Mouse (Mus musculus) stomach, embryonic 14.5 days (tissue): ENCODE measurements around the gene Mlxip. TPM values are rescaled to one million over a fixed set of nuclear protein-coding genes. Genes with fewer than 3 reads are reported as not detected.

Experiments used
- ATAC-seq: fragments of 200-750 bp; cut with Nextera tagmentation; 2 replicates; pipeline ENCODE4 v1.8.0; 2017; ENCODE audit warnings: low read depth, moderate TSS enrichment; ENCODE audit not compliant: insufficient number of reproducible peaks, insufficient read depth, low FRiP score
- H3K27ac ChIP-seq: fragments of 300-500 bp; sonication (generic); 2 replicates; pipeline ENCODE4 v1.5.1; 2014; ENCODE audit warnings: mild to moderate bottlenecking, low read length, moderate library complexity, mixed read lengths
- H3K27me3 ChIP-seq: fragments of 300-500 bp; sonication (generic); 2 replicates; pipeline ENCODE4 v1.6.1; 2014; ENCODE audit warnings: low read length, control low read depth, mixed read lengths; ENCODE audit not compliant: control insufficient read depth, insufficient read depth
- H3K36me3 ChIP-seq: fragments of 300-500 bp; sonication (generic); 2 replicates; pipeline ENCODE4 v1.6.1; 2014; ENCODE audit warnings: mild to moderate bottlenecking, control low read depth, low read length, moderate library complexity, mixed read lengths; ENCODE audit not compliant: control insufficient read depth, insufficient read depth
- H3K4me1 ChIP-seq: fragments of 300-500 bp; sonication (generic); 2 replicates; pipeline ENCODE4 v1.6.1; 2014; ENCODE audit warnings: low read length, control low read depth, mixed read lengths; ENCODE audit not compliant: control insufficient read depth, insufficient read depth
- H3K4me2 ChIP-seq: fragments of 300-500 bp; sonication (generic); replicated peaks from 2 replicates; pipeline ENCODE4 v1.6.1; 2014; ENCODE audit warnings: low read depth, low read length, control low read depth
- H3K4me3 ChIP-seq: fragments of 300-500 bp; sonication (generic); 2 replicates; pipeline ENCODE4 v1.5.1; 2014; ENCODE audit warnings: low read depth, low read length, control low read depth
- H3K9ac ChIP-seq: fragments of 300-500 bp; sonication (generic); replicated peaks from 2 replicates; pipeline ENCODE4 v1.6.1; 2014; ENCODE audit warnings: low read depth, mild to moderate bottlenecking, control low read depth, low read length, moderate library complexity, mixed read lengths
- H3K9me3 ChIP-seq: fragments of 300-500 bp; sonication (generic); 2 replicates; pipeline ENCODE4 v1.6.1; 2016; ENCODE audit warnings: low read depth, low read length, control low read depth; ENCODE audit not compliant: control insufficient read depth
- WGBS: fragments of 180-500 bp; shearing (Covaris S2); extraction: QIAGEN DNeasy Blood & Tissue Kit; methylation state at CpG from one replicate; pipeline ENCODE4 v1.1.7; 2014; 5-methylcytosine and 5-hydroxymethylcytosine counted together
- polyA plus RNA-seq: library from polyadenylated mRNA; unstranded; fragments of >200 nt; fragmentation: Nextera tagmentation; extraction: Ambion mirVana; gene quantifications from 2 replicates; pipeline ENCODE4 v1.2.1, GENCODE M21; 2014

Mlxip gene
- polyA plus RNA-seq = 26.5 and 27.6 TPM in 2 replicates

DNA sequence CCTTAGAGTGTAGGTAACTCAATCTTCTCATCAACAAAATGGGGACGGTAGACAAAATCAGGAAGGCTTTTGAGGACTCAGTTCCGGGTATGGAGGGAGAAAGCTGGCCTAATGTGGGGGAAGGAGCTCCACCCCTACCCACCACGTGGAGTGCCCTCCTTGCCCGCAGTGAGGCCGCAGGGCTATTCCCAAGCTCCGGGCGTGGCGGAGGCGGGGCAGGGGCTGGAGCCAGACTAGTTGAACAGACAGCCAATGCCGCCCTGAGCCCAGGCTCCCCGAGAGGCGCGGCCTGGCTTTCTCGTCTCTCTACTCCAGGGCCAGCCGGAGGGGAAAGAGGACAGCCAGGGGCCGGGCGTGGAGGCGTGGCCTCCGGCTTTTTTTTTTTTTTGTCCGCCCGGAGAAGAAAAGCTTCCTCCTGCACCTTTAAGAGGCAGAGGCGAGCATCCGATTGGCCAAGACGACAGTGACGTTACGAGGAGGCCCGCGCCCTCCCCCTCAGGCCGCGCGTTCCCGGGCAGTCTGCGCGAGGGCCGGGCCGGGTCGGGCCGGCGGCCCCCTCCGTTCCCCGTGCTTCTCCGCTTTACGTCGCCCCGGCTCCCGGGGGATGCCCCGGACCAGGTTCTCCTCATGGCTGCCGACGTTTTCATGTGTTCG, at the start of gene Mlxip:
Gene Mlxip, plus strand, starts transcription at position 496 of the 654 bp plus-strand sequence.
- ATAC-seq = peak; percentile 98
- under 1% methylated on average over 49 of the region's 50 CpGs for WGBS
- H3K4me1 ChIP-seq = peaks cover 33% of the 10 kb centered on the region

DNA sequence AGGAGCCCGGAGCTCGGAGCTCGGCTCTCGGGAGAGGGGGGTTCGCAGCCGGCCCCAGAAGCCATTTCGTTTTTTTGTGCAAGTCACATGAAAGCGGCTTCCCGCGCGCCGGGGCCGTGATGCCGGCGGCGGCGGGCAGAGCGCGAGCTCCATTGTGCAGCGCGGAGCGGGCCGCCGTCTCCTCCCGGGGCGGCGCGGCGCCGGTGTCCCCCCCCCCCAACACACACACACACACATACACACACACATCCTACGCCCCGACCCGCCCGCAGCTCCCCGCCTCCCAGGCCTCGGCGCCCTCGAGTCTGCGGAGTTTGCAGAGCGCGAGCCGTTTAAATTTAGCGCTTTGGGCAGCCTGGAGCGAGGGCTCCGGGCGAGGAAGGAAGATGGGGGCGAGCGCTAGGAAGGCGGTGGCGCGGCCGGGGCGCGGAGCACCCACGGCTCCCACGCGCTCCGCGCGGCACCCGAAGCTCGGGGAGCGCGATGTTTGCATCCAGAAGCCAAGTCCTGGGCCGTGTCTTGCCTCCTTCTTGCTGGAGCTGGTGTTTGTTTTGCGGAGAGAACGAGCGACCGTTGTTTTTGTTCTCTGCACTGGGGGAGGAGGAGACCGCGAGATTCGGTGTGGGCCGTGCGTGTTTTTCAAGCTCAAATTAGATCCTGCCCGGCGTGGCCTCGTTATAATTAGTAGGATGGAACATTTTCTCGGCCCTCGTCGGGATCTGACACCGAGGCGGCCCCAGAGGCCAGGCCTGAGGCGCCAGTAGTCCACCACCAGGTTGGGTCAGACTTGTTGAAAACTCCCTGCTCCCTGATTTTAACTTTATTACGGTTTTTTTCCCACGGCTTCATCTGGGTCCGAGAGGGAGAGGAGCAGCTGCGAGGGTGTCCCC, 49.4 kb upstream of the Mlxip start:
- peak overlapping the region; percentile 94 for H3K9ac ChIP-seq
- peak overlapping the region; percentile 95 for H3K4me2 ChIP-seq
- no peaks in the 10 kb centered on the region for H3K9me3 ChIP-seq
- peak overlapping the region; percentile 82 for H3K4me3 ChIP-seq
- 0 out of 2 replicates have a peak, but pooled peaks cover 5% of the 10 kb centered on the region for H3K36me3 ChIP-seq
- under 1% methylated on average over 69 of the region's 87 CpGs for WGBS
- no peaks in the 10 kb centered on the region for H3K27me3 ChIP-seq
- peaks cover 20% of the 10 kb centered on the region; the same call in 1 of the 2 replicates for H3K4me1 ChIP-seq
- peak; percentile 5; the same call in 1 of the 2 replicates for ATAC-seq
- peak overlapping the region; percentile 98 for H3K27ac ChIP-seq

More for the DNA sequence above, at the start of gene Mlxip:
- peak within 1 kb of the TSS; percentile 81 for H3K4me2 ChIP-seq
- H3K9ac ChIP-seq = peak within 1 kb of the TSS; percentile 88
- no peaks in the 10 kb centered on the region for H3K36me3 ChIP-seq
- peak within 1 kb of the TSS; percentile 95 for H3K4me3 ChIP-seq
- H3K27ac ChIP-seq = peak within 1 kb of the TSS; percentile 85
- no peaks in the 10 kb centered on the region for H3K9me3 ChIP-seq
- H3K27me3 ChIP-seq = no peaks in the 10 kb centered on the region

DNA sequence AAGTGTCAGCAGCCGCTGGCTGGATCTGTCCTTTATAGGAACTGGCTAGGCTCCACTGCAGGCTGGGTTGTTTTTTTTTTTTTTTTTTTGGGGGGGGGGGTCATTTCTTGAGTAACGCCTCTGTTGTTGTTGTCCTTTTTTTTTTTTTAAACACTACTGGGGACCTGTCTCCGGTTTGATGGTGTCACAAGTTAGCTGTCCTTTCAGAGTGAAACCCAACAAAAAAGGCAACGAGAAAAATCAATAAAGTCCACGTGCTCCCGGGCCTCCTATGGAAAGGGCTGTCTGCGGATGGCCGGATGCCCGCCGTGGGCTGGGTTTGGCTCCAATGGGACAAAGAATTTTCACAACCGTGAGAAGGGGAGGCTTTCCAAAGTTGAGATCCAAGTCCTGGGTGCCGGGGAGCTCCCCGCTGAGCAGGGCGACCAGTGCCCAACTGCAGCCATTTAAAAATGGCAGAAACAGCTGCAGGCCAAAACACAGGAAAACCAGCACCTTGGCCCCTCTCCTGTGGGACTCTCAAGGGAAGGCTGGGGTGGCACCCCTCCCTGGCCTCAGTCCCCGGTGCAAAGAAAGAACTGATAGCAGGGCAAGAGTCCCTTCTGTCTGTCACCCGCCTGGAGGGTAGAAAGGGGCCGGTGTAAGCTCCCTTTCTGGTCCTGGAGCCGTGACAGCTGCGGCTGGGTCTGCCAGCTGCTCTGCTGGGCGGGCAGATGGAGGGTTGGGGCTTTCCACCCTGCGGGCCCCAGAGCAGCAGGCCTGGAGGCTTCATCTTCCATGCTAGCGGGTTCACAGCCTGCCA, 48.5 kb upstream of the Mlxip start:
- no peaks in the 10 kb centered on the region for H3K9me3 ChIP-seq
- H3K4me1 ChIP-seq = peaks cover 20% of the 10 kb centered on the region; the same call in 1 of the 2 replicates
- peak overlapping the region; percentile 94 for H3K9ac ChIP-seq
- H3K4me3 ChIP-seq = peak overlapping the region; percentile 82
- peak overlapping the region; percentile 95 for H3K4me2 ChIP-seq
- WGBS = 2% methylated on average over 22 of the region's 22 CpGs
- 0 out of 2 replicates have a peak, but pooled peaks cover 5% of the 10 kb centered on the region for H3K36me3 ChIP-seq
- peak overlapping the region; percentile 98 for H3K27ac ChIP-seq
- no peaks in the 10 kb centered on the region for H3K27me3 ChIP-seq
- 0 out of 2 replicates have a peak, but pooled peaks have one; percentile 14 for ATAC-seq

DNA sequence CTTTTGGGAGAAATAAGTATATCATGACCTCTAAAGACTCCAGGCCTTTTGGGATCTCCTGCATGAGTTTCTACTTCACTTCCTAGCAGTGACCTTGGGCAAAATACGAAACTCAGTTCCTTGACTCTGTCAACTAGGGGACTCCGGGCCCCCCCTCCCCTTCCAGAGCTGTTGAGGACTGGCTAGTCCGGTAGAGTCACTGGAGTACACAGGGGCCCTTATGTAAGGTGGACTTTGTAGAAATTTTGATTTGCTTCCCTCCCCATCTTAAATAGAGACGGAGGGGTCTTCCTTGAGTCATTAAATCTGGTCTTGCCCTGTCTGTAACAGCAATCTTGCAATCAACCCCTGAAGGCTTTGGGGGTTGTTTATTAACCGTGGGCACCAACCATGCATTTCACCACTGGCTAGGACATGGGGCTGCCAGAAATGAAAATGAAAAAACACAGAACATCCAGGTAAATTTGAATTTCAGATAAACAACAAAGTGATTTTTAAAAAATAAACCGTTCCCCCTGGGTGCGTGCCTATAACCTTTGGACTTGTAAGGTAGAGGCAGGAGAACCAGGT, 47.8 kb upstream of the Mlxip start:
- Histone ChIP-seq H3K27ac (peak overlapping the region; percentile 98; the same call in 1 of the 2 replicates), H3K9ac (peak overlapping the region; percentile 94; the same call in 1 of the 2 replicates), H3K36me3 (0 out of 2 replicates have a peak, but pooled peaks cover 5% of the 10 kb centered on the region), H3K4me2 (peak overlapping the region; percentile 95), H3K4me1 (peaks cover 20% of the 10 kb centered on the region; the same call in 1 of the 2 replicates), H3K9me3 (no peaks in the 10 kb centered on the region), H3K4me3 (peak overlapping the region; percentile 82), H3K27me3 (no peaks in the 10 kb centered on the region)
- no peak for ATAC-seq
- 53% methylated on average over 7 of the region's 7 CpGs for WGBS

DNA sequence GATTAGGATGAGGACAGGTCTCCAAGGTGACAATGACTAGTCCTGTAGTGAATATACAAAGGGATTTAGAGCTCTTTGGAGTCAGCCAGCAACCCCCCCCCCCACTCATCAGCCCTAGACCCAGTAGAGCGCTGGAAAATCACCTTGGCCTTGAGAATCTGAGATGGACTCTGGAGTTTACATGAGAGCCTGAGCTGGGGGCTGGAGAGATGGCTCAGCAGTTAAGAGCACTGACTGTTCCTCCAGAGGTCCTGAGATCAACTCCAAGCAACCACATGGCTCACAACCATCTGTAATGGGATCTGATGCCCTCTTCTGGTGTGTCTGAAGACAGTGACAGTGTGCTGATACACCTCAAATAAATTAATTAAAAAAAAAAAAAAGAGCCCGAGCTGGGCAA, 46.6 kb upstream of the Mlxip start:
- peaks cover 20% of the 10 kb centered on the region; the same call in 1 of the 2 replicates for H3K4me1 ChIP-seq
- no peak overlapping the region for H3K4me3 ChIP-seq
- no peak overlapping the region for H3K27ac ChIP-seq
- 86% methylated on average over 2 of the region's 2 CpGs for WGBS
- ATAC-seq = no peak
- no peaks in the 10 kb centered on the region for H3K27me3 ChIP-seq
- H3K9ac ChIP-seq = no peak overlapping the region
- no peak overlapping the region for H3K4me2 ChIP-seq
- H3K36me3 ChIP-seq = peaks cover 5% of the 10 kb centered on the region; the same call in 1 of the 2 replicates
- no peaks in the 10 kb centered on the region for H3K9me3 ChIP-seq

DNA sequence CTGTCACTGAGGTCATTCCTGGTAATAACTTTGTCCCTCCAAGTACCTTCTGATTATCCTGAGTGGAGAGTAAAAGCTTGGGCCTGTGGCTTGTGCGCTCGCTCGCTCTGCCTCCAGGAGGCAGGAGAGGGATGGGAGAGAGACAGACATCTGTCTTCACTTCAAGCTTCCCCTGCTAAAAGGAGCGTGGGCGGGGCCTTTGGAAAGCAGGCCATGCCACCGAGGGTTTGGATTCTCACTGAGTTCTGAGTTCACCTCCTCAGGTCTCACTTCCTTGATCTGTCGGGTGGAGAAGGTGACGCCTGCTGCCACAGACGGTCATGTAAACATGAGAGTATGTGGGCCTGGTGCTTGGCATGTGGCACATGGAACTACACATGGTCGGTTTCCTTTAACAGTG, 44.2 kb upstream of the Mlxip start:
- 62% methylated on average over 10 of the region's 10 CpGs for WGBS
- peaks cover 17% of the 10 kb centered on the region; the same call in 1 of the 2 replicates for H3K4me1 ChIP-seq

DNA sequence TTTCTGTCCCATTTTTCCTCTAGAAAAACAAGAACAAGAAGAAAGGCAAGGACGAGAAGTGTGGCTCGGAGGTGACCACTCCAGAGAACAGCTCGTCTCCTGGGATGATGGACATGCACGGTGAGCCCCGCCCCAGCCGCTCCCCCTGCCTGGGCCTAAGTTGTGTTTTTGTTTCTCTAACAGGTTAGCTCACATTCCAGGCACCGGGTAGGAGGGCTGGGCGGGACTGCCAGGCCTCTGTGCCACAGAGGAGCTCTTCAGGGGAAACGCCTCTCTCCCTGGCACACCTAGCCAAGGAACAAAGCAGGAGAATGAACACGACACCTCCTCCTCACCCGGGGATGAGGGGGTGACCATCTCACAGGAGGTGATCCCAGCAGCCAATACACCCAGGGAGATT, 38.7 kb upstream of the Mlxip start:
- H3K4me2 ChIP-seq = no peak overlapping the region
- no peaks in the 10 kb centered on the region for H3K9me3 ChIP-seq
- whole genome bisulfite sequencing = 66% methylated on average over 11 of the region's 11 CpGs
- no peaks in the 10 kb centered on the region for H3K27me3 ChIP-seq
- peak; percentile 77 for ATAC-seq
- H3K27ac ChIP-seq = peak overlapping the region; percentile 75
- H3K36me3 ChIP-seq = peaks cover 40% of the 10 kb centered on the region
- H3K4me3 ChIP-seq = no peak overlapping the region
- H3K9ac ChIP-seq = no peak overlapping the region
- H3K4me1 ChIP-seq = no peaks in the 10 kb centered on the region

More for the DNA sequence above, 44.2 kb upstream of the Mlxip start:
- H3K4me2 ChIP-seq = no peak overlapping the region
- no peaks in the 10 kb centered on the region for H3K27me3 ChIP-seq
- H3K27ac ChIP-seq = no peak overlapping the region
- H3K4me3 ChIP-seq = no peak overlapping the region
- H3K9ac ChIP-seq = no peak overlapping the region
- H3K36me3 ChIP-seq = peaks cover 5% of the 10 kb centered on the region; the same call in 1 of the 2 replicates
- ATAC-seq = no peak
- no peaks in the 10 kb centered on the region for H3K9me3 ChIP-seq
